Mouse (Mus musculus): ENCODE results near the gene Fgf13. TPM values are rescaled to one million over a fixed set of nuclear protein-coding genes. Genes with fewer than 3 reads are reported as not detected.

Gene Fgf13
- polyA plus RNA-seq, 1 experiment, result not detected

DNA sequence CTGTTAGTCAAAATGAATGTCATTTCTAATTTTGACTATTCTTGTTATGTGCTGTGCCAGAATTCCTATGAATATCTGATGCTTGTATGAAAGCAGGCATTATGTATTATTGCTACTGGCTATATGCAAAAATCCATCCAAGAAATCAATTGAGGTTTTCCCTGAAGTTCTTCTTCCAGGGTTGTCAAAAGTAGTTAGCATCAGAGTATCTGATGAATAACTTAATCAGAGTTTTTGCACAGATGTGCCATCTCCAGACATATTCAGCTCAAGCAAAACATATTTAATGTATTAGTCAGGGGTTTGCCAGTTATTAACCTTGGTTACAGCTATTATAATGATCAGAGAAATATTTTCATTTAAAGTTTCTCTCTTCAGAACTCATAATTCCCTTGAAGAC, 454.7 kb downstream of the Fgf13 start:
- Histone ChIP-seq H3K79me2 (ENCODE audit: control insufficient read depth, insufficient read depth) (no peaks in the 10 kb centered on the region), H3K4me3 (ENCODE audit: insufficient read depth, poor library complexity, severe bottlenecking) (no peak overlapping the region), H3ac (ENCODE audit: control insufficient read depth, insufficient read length, low read depth) (no peak overlapping the region), H3K27me3 (ENCODE audit: control insufficient read depth, insufficient read depth, insufficient read length) (no peaks in the 10 kb centered on the region), H3K36me3 (ENCODE audit: control insufficient read depth, insufficient read depth) (no peaks in the 10 kb centered on the region), H3K79me3 (ENCODE audit: low read depth) (no peaks in the 10 kb centered on the region)
- TF ChIP-seq CTCF (IDR thresholded peaks at IDR 0.05; ENCODE audit: control insufficient read depth, insufficient read depth, insufficient read length) (no peak), MYOG (IDR thresholded peaks at IDR 0.05; ENCODE audit: control insufficient read depth, extremely low read depth, insufficient read length) (no peak), CEBPB (IDR thresholded peaks at IDR 0.05; ENCODE audit: low read depth) (no peak), MYOD1 (IDR thresholded peaks at IDR 0.05; ENCODE audit: control insufficient read depth, insufficient read length, low read depth) (no peak), FOSL1 (IDR thresholded peaks at IDR 0.05; ENCODE audit: insufficient read depth, low read length, poor library complexity, severe bottlenecking) (no peak), MAX (IDR thresholded peaks at IDR 0.05) (no peak), USF1 (IDR thresholded peaks at IDR 0.05; ENCODE audit: low read depth) (no peak)

DNA sequence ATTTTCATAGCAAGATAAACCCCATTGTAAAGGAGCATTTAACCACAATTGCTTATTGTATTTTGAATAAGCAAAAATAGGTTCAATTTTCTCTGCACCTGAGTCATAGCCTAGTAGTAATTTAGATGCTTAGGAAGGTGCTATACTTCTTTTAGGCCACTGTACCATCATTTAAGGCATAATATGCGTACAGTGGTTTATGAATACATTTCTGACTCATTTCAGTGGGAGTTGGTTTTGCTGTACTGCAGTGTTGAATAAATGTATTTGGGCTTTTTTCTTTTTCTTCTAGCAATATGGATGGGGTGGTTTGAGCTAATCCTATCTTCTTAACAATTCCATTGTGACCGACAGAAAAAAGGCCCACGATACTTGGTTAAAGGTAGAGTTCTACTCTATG, 481.9 kb downstream of the Fgf13 start:
- Histone ChIP-seq H3K36me3 (ENCODE audit: control insufficient read depth, insufficient read depth) (no peaks in the 10 kb centered on the region), H3K27me3 (ENCODE audit: control insufficient read depth, insufficient read depth, insufficient read length) (no peaks in the 10 kb centered on the region), H3K4me3 (ENCODE audit: insufficient read depth, poor library complexity, severe bottlenecking) (no peak overlapping the region), H3K79me3 (ENCODE audit: low read depth) (no peaks in the 10 kb centered on the region), H3ac (ENCODE audit: control insufficient read depth, insufficient read length, low read depth) (no peak overlapping the region), H3K79me2 (ENCODE audit: control insufficient read depth, insufficient read depth) (no peaks in the 10 kb centered on the region)
- no peak for TF ChIP-seq MYOD1 (IDR thresholded peaks at IDR 0.05; ENCODE audit: control insufficient read depth, insufficient read length, low read depth)
- no peak for TF ChIP-seq MAX (IDR thresholded peaks at IDR 0.05)
- no peak for TF ChIP-seq USF1 (IDR thresholded peaks at IDR 0.05; ENCODE audit: low read depth)
- TF ChIP-seq FOSL1 (IDR thresholded peaks at IDR 0.05; ENCODE audit: insufficient read depth, low read length, poor library complexity, severe bottlenecking), result no peak
- no peak for TF ChIP-seq CEBPB (IDR thresholded peaks at IDR 0.05; ENCODE audit: low read depth)
- no peak for TF ChIP-seq MYOG (IDR thresholded peaks at IDR 0.05; ENCODE audit: control insufficient read depth, extremely low read depth, insufficient read length)
- no peak for TF ChIP-seq CTCF (IDR thresholded peaks at IDR 0.05; ENCODE audit: control insufficient read depth, insufficient read depth, insufficient read length)

DNA sequence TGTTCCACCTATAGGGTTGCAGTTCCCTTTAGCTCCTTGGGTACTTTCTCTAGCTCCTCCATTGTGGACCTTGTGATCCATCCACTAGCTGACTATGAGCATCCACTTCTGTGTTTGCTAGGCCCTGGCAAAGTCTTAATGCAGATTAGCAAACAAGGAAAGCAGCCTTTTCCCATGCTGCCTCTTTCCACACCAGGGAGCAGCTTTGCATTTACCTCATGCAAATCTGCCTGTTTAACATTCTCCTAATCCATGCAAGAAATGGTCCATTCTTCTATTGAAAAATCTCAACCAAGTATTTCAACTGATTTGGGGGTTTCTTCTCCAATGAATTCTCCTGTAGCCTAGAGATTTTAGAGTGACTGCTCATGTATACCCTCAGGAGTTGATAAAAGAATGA, 487.4 kb downstream of the Fgf13 start:
- Histone ChIP-seq H3K4me3 (ENCODE audit: insufficient read depth, poor library complexity, severe bottlenecking) (no peak overlapping the region), H3K79me3 (ENCODE audit: low read depth) (no peaks in the 10 kb centered on the region), H3ac (ENCODE audit: control insufficient read depth, insufficient read length, low read depth) (no peak overlapping the region), H3K36me3 (ENCODE audit: control insufficient read depth, insufficient read depth) (no peaks in the 10 kb centered on the region), H3K27me3 (ENCODE audit: control insufficient read depth, insufficient read depth, insufficient read length) (no peaks in the 10 kb centered on the region), H3K79me2 (ENCODE audit: control insufficient read depth, insufficient read depth) (no peaks in the 10 kb centered on the region)
- no peak for TF ChIP-seq FOSL1 (IDR thresholded peaks at IDR 0.05; ENCODE audit: insufficient read depth, low read length, poor library complexity, severe bottlenecking)

DNA sequence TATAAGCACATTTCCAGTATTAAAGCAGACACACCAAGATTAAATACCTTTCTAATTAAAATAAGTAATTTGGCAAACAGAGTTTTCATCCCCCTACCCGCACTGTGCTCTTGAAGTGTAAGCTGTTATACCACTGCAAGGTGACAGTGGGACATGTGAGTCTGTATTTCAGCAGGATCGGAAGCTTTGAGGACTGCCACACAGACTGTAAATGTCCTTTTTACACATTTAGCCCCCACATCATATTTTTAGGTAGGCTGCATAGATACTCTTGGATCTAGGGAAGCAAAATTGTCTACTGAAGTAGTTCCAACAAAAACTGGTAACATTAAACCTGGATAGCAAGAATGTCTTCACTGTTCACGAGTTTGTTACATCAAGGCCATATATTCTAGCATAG, 495.8 kb downstream of the Fgf13 start:
- Histone ChIP-seq H3K79me3 (ENCODE audit: low read depth) (no peaks in the 10 kb centered on the region), H3ac (ENCODE audit: control insufficient read depth, insufficient read length, low read depth) (no peak overlapping the region), H3K36me3 (ENCODE audit: control insufficient read depth, insufficient read depth) (no peaks in the 10 kb centered on the region), H3K79me2 (ENCODE audit: control insufficient read depth, insufficient read depth) (no peaks in the 10 kb centered on the region), H3K4me3 (ENCODE audit: insufficient read depth, poor library complexity, severe bottlenecking) (no peak overlapping the region), H3K27me3 (ENCODE audit: control insufficient read depth, insufficient read depth, insufficient read length) (no peaks in the 10 kb centered on the region)
- TF ChIP-seq MYOD1 (IDR thresholded peaks at IDR 0.05; ENCODE audit: control insufficient read depth, insufficient read length, low read depth) (no peak), MAX (IDR thresholded peaks at IDR 0.05) (no peak), FOSL1 (IDR thresholded peaks at IDR 0.05; ENCODE audit: insufficient read depth, low read length, poor library complexity, severe bottlenecking) (no peak), CTCF (IDR thresholded peaks at IDR 0.05; ENCODE audit: control insufficient read depth, insufficient read depth, insufficient read length) (no peak), CEBPB (IDR thresholded peaks at IDR 0.05; ENCODE audit: low read depth) (no peak), USF1 (IDR thresholded peaks at IDR 0.05; ENCODE audit: low read depth) (no peak), MYOG (IDR thresholded peaks at IDR 0.05; ENCODE audit: control insufficient read depth, extremely low read depth, insufficient read length) (no peak)

DNA sequence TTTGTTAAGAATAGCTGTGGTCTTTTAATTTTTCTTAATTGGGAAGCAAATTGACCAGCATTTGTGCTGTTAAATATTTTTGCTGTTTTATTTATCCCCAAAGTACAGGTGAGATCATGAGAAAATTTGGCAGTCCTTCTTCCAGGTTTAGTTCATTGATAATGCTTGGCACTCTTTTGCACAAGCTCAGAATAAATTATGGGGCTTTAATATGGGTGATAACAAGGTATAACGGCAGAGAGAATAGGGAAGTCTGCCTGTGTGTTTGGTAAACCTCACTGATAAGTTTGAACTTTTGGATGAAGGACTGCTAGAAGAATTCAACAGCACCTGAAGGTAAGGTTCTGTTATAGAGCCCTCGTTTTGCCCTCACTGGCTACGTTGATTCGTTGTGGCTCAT, 504.7 kb downstream of the Fgf13 start:
- TF ChIP-seq MYOD1 (IDR thresholded peaks at IDR 0.05; ENCODE audit: control insufficient read depth, insufficient read length, low read depth) (no peak), MAX (IDR thresholded peaks at IDR 0.05) (no peak), FOSL1 (IDR thresholded peaks at IDR 0.05; ENCODE audit: insufficient read depth, low read length, poor library complexity, severe bottlenecking) (no peak), CEBPB (IDR thresholded peaks at IDR 0.05; ENCODE audit: low read depth) (no peak), CTCF (IDR thresholded peaks at IDR 0.05; ENCODE audit: control insufficient read depth, insufficient read depth, insufficient read length) (no peak), MYOG (IDR thresholded peaks at IDR 0.05; ENCODE audit: control insufficient read depth, extremely low read depth, insufficient read length) (no peak), USF1 (IDR thresholded peaks at IDR 0.05; ENCODE audit: low read depth) (no peak)
- Histone ChIP-seq H3K4me3 (ENCODE audit: insufficient read depth, poor library complexity, severe bottlenecking) (no peak overlapping the region), H3K27me3 (ENCODE audit: control insufficient read depth, insufficient read depth, insufficient read length) (no peaks in the 10 kb centered on the region), H3K79me2 (ENCODE audit: control insufficient read depth, insufficient read depth) (no peaks in the 10 kb centered on the region), H3ac (ENCODE audit: control insufficient read depth, insufficient read length, low read depth) (no peak overlapping the region), H3K79me3 (ENCODE audit: low read depth) (no peaks in the 10 kb centered on the region), H3K36me3 (ENCODE audit: control insufficient read depth, insufficient read depth) (no peaks in the 10 kb centered on the region)

DNA sequence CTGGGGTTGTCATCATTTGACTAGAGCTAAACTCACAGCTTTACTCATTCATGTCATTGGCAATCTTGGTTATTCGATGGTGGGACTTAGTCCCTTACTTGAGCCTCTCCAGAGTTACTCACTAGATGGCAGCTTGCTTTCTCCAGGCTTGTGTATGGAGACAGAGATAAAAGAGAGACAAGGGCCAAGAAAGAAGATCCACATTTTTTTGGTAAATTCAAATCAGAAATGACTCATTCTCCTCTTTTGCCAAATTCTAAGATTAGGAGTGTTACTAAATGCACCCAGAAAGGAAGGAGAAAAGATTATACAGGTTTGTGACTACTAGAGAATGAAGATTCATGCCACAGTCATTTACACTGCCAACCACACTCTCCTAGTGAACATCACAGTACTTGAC, 532.9 kb downstream of the Fgf13 start:
- Histone ChIP-seq H3K79me3 (ENCODE audit: low read depth) (no peaks in the 10 kb centered on the region), H3ac (ENCODE audit: control insufficient read depth, insufficient read length, low read depth) (no peak overlapping the region), H3K4me3 (ENCODE audit: insufficient read depth, poor library complexity, severe bottlenecking) (no peak overlapping the region), H3K79me2 (ENCODE audit: control insufficient read depth, insufficient read depth) (no peaks in the 10 kb centered on the region), H3K36me3 (ENCODE audit: control insufficient read depth, insufficient read depth) (no peaks in the 10 kb centered on the region), H3K27me3 (ENCODE audit: control insufficient read depth, insufficient read depth, insufficient read length) (no peaks in the 10 kb centered on the region)
- TF ChIP-seq MYOD1 (IDR thresholded peaks at IDR 0.05; ENCODE audit: control insufficient read depth, insufficient read length, low read depth) (no peak), USF1 (IDR thresholded peaks at IDR 0.05; ENCODE audit: low read depth) (no peak), CTCF (IDR thresholded peaks at IDR 0.05; ENCODE audit: control insufficient read depth, insufficient read depth, insufficient read length) (no peak), MAX (IDR thresholded peaks at IDR 0.05) (no peak), MYOG (IDR thresholded peaks at IDR 0.05; ENCODE audit: control insufficient read depth, extremely low read depth, insufficient read length) (no peak), CEBPB (IDR thresholded peaks at IDR 0.05; ENCODE audit: low read depth) (no peak), FOSL1 (IDR thresholded peaks at IDR 0.05; ENCODE audit: insufficient read depth, low read length, poor library complexity, severe bottlenecking) (no peak)

Small RNA genes within 50 kb of the gene (microRNA-seq; reads per million reads assigned to microRNA genes)
- not detected for gene Mir504 (ENCODE audit: borderline microRNAs expressed)

All from C2C12 (cell line).